Mouse (Mus musculus) cerebellum, postnatal 10 days (tissue): Measurements from ENCODE around the gene Tspyl4.
"Not testable (repeated sequence)": the region's sequence is repeated elsewhere in the genome, so short reads cannot be mapped to it uniquely, and the experiment has no call there.

Experiments
- DNase-seq, 2 experiments: peaks; one replicate each; pipeline ENCODE4 v3.0.0; 2021; ENCODE audit warnings: mixed read lengths in 2 of 2

Tspyl4 gene

DNA sequence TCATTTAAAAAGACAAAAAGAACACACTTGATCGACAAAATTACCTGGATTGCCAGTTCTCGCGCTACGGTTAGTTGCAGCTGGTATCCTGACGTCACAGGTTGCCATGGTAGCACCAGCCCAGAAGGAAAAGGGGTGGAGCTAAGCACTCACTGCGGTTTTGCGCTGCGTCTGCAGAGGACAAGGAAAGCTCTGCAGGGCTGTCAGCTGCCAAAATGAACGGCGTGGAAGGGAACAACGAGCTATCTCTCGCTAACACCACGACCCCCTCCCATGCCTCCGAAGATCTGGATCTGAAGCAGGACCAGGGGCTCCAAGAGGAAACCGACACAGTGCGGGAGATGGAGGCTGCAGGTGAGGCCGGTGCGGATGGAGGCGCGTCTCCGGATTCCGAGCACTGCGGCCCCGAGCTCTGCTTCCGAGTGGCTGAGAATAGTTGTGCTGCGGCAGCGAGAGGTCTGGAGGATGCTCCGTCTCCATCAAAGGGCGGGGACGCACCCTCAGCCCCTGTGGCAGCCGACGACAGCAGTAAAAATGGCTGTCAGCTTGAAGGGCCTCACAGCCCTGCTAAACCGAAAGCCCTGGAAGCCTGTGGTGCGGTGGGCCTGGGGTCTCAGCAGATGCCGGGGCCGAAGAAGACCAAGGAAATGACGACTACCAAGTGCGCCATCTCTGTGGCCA lies at the start of gene Tspyl4:
Gene Tspyl4 (plus strand): TSS at position 144 of the 681 bp plus-strand sequence.
- DNase-seq = peak; percentile 98

DNA sequence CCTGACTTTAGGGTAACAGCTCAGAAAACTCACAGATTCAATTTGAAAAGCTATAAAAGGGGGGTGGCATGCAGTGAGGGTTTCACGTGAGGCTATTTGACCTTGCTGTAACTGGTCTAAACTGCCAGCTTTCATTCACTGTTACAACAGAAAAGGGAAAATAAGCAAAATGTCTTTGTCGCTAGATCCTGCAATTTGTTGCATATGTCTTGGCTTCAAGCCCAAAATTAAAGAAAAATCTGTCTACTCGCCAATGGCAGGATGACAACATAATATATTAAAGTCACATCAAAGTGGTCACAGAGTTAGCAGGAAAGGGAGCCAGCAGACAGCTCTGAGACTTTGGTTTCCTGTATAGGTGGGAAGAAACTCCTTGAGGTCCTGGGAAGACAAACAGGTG lies 49.5 kb upstream of the Tspyl4 start:
- DNase-seq = no peak

DNA sequence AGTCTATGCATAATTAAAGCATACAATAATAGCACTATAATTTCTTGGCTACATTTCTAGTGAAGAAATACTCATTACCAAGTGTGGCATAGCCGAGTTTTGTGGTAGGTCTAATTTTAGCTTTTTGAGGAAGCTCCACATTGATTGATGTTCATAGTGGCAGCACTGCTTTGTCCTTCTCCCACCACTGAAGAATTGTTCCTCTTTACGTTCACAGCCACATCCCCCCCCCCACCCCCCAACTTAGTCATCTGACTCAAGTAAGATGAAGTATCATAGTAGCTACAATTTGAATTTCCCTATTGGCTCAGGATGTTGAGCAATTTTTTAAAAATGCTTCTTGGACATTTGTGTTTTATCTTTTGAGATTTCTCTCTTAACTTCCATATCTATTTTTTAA lies 47.6 kb upstream of the Tspyl4 start:
- no peak for DNase-seq

DNA sequence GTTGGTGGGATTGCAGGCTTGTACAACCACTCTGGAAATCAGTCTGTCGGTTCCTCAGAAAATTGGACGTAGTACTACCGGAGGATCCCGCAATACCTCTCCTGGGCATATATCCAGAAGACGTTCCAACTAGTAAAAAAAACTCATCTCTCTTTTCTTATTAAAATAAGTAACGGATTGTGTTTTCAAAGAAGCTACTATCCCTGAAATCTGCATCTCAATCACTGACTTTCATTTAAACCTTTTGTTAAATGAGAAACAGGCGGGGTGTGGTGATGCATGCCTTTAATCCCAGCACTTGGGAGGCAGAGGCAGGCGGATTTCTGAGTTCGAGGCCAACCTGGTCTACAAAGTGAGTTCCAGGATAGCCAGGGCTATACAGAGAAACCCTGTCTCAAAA lies 44.4 kb upstream of the Tspyl4 start:
- not testable (repeated sequence) for DNase-seq

DNA sequence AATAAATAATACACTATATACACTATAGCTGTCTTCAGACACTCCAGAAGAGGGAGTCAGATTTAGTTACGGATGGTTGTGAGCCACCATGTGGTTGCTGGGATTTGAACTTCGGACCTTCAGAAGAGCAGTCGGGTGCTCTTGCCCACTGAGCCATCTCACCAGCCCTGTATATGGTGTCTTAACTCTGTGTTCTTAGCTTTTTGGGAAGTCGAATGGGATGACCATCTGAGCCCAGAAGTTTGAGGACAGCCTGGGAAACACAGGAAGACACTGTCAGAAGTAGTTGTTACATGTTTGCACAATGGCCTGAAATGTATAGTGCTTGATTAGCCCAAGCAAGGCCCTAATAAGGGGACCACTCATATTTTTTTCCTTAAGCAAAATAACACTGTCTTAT lies 32.1 kb upstream of the Tspyl4 start:
- DNase-seq = no peak

DNA sequence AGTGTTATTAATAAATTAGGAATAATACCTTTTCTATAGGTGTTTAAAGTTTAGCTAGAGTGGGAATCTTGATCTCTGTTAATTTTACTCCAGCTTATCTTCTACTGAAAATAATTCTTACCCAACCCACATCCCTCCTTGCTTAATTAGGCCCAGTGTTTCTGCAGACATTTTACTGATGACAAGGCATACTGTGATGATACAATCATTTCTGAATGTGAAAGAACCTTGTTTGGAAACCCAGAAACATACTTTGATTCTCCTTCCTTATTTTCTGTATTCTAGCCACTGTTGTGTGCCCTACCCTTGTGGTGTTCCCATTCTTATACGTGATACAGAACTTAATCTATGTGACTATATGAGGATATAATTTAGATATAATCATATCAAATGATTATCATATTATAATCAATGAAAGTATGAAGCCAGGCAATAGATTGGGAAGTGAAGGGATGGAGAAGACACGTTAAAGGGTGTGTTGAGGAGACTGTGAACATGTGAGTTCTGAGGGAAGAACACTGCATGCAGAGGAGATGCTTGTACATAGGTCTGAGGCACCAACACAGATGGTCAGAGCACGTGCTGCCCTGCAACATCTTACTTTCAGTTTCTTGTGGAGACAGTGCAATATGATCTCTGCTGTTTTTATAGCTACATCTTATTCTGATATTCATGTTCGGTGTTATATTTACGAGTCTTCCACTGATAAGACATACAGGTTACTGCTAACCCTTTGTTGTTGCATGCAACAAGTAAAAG lies 29.8 kb upstream of the Tspyl4 start:
- DNase-seq = no peak

DNA sequence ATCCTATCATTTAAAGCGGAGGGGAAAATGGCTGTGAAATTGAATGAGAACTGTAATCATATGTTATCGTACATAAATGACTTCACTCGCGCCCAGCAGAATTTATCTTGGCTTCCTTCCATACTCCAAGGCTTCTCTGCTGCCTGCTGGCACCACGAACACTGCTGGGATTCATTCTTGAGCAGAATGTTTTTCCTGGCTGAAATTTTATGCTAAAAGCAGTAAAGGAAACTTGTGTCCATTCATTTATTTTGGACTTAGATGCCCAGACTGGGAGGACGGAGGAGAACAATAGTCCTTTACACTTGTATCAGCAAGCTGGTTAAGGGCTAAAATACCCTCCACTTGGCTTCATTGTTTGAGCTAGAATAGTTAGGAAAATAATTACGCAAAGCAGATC lies 25.6 kb upstream of the Tspyl4 start:
- peak; percentile 44 to 56 for DNase-seq

DNA sequence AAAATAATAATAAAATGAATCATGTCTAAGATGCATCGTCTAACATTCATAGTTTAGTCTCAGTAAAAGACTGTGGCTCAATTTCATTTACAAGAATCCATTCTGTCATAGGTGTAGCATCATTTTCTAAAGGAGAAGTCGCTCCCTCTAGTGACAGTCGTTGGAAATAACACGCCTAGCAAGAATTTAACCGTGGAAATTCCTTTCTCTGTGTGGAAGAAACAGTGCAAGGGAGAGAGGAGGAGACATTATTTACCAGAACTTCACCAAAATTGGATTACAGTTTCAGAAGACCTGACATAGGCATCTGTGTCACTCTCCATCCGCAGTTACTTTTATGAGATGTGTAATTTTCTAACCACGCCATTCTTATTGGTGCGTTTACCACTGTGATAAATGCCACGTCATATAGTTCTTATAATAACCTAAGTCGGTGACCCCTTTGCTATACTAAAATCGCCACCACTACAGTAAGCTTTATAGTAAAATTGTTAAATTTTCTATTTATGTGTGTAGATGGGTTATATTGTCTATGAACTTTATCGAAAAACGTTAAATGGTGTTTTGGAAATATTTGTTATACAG lies 16.6 kb upstream of the Tspyl4 start:
- peak; percentile 70 to 79 for DNase-seq

DNA sequence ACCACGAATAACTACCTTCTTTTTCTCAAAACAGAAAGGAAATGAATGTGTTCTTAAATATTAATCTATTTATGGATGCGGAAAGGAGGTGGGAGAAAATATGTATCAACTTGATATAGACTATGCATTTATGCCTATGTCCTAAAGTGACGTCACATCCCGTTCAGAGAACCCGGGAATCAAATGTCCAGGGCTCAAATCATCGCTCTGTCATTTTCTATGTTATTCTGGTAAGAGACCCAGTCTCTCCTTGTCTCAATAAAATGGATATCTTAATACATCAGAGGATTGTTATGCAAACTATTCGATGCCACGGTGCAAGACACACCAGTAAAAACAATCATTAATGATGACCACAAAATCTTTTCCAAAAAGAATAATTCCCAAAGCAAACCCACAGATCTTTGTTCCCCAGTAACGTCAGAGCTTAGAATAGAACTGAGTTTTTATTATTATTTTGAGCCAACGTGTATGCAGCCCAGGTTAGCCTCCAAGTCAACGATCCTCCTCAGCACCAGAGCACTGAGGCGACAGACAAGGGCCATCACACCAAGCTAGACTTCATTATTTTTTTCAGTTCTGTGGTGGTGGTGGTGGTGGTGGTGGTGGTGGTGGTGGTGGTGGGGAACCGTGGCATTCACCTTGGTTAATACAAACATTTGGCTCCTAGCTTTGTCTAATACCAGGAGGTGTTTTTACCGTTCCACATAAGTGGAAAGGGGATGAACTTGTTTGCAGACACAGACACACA lies 15.9 kb upstream of the Tspyl4 start:
- DNase-seq = peak in 1 of 2 experiments; percentile 60

DNA sequence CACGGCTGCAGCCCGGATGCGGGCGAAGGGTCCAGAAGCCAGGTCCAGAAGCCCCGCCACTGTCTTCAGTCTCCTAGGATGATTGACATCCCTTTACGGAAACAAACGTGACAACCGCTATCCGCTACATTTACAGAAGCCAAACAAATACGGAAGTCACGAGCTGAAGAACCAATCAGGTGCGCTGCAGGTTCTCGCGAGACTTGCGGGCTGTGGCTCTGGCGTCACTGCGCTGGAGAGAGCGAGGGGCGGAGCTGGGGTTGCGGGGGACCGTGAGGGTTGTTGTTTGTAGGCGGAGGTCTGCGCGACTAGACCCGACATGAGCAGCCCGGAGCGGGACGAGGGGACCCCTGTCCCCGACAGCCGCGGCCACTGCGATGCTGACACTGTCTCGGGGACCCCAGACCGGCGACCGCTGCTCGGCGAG lies 15.3 kb upstream of the Tspyl4 start, which contains the start of gene Tspyl1:
Gene Tspyl1 (plus strand): TSS at position 229 of the 427 bp plus-strand sequence.
- DNase-seq = peak; percentile 99

DNA sequence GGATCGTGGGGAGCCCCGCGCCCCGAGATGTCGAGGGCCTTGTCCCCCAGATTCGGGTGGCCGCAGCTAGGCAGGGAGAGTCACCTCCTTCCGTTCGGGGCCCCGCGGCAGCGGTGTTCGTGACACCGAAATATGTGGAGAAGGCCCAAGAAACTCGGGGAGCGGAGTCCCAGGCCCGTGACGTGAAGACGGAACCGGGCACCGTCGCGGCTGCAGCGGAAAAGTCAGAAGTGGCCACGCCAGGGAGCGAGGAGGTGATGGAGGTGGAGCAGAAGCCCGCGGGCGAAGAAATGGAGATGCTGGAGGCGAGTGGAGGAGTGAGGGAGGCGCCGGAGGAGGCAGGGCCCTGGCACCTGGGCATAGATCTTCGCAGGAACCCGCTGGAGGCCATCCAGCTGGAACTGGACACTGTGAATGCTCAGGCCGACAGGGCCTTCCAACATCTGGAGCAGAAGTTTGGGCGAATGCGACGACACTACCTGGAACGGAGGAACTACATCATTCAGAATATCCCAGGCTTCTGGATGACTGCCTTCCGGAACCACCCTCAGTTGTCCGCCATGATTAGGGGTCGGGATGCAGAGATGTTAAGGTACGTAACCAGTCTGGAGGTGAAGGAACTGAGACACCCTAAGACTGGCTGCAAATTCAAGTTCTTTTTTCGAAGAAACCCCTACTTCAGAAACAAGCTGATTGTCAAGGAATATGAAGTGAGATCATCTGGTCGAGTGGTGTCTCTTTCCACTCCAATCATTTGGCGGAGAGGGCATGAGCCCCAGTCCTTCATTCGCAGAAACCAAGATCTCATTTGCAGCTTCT lies 14.6 kb upstream of the Tspyl4 start:
- DNase-seq = peak; percentile 79 to 82

DNA sequence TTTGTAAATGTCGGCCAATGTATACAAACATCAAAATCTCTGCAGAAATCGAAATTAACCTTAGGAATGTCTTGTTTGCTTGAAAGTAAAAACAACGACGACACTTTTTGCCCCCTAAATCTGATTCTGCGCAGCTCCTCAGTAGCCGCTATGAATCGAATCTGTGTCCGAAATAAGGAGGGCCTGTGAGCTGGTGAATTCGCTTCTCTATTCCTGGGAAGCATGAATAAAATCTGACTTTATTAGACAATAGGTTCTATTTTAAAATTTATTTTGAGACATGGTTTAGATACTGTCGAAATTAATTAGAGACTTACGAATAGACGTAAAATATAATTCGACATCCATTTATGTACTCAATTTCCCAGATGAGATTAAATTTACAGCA lies 337 bp upstream of the Tspyl4 start:
- peak in 1 of 2 experiments; percentile 58 for DNase-seq

DNA sequence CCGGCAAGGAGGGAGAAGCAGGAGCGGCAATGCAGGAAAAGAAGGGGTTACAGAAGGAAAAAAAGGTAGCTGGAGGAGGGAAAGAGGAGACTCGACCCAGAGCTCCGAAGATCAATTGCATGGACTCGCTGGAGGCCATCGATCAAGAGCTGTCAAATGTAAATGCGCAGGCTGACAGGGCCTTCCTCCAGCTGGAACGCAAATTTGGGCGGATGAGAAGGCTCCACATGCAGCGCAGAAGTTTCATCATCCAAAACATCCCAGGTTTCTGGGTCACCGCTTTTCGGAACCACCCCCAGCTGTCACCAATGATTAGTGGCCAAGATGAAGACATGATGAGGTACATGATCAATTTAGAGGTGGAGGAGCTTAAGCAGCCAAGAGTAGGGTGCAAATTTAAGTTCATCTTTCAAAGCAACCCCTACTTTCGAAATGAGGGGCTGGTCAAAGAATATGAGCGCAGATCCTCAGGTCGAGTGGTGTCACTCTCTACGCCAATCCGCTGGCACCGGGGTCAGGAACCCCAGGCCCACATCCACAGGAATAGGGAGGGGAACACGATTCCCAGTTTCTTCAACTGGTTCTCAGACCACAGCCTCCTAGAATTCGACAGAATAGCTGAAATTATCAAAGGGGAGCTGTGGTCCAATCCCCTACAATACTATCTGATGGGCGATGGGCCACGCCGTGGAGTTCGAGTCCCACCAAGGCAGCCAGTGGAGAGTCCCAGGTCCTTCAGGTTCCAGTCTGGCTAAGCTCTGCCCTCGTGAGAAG lies 925 bp downstream of the Tspyl4 start:
- peak in 1 of 2 experiments; percentile 51 for DNase-seq

DNA sequence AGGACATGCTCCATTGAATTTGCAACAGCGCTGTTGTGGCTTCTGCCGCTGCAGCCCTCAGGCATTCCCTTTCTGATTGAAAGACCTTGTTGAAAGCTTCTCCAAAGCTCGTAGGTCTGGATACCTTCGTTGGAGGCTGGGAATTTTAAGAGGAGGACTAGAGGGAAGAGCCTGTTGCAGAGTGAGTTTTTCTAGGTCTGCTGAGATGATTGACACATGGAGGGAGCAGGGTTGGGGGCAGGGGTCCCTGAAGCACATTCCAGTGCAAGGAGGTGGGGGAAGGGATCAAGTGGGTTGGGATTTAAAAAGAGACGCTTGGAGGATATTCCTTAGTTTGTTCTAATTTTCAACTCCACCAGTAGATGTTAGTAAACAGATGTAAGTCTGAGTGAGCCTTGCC lies 3.1 kb downstream of the Tspyl4 start:
- no peak for DNase-seq

DNA sequence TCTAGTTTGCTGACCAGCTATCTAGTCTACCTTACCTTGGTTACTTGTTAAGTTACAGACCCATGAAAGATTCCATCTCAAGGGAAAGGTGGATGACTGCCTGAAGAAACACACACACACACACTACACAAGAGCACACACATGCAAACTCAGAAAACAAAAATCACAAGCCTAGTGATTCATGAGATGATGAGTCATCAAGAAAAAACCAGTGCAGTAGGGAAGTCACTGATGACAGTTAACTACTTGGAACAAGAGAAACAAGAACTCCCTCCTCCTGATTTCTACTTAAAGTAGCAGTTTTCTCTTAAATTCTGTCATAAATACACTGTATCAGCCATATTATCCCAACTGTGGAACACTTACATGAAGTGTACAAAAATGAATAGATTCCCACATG lies 9.8 kb downstream of the Tspyl4 start:
- no peak for DNase-seq

DNA sequence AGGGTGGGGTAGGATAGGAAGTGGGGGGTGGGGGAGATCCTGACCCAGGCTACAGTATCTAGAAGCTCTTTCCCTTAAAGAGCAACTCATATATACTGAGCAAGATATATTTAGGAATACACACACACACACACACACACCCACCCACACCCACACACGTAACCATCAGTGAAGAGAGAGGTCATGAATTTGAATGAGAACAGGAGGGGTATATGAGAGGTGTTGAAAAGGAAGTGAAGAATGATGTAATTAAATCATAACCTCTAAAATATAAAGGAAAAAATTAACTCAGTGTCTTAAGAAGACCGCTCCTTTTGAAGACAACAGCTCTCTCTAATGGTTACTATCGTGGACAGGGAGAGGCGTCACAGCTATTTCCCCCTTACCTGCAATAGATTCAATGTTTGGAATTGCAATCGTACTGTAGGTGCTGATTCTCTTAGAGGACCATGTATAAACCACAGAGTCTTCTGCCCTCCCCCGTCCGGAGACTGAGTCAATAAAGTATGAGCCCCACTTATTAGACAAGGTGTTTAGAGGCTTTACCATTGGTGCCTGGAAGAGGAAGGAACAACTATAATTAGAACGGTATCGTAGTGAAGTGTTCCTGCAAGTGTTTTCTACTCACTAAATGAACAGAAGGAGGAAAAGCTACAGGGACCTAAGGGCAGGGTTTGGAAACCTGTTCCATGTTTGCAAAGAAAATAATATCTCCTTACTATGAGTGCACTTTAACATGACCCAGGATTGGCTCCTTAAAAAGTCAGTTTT lies 12.9 kb downstream of the Tspyl4 start:
- DNase-seq = no peak

DNA sequence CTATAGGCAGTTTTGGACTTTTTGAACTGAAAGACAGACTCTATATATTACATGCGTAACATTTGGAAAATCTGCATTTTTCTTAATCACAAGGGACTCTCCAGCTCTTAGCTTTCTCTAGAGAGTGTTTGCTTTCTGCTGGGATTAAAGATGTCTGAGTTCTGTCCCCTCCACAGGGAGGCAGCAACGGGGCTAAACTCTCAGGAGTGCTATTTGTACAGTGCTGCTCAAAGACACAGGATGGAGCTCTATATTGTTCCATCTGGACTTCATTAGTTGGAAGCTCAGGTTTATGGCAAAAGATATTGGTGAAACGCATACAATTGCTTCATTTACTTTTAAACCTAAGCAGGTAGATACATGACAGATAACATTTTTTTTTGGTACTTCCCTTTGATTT lies 15.3 kb downstream of the Tspyl4 start:
- peak in 1 of 2 experiments; percentile 20 for DNase-seq

DNA sequence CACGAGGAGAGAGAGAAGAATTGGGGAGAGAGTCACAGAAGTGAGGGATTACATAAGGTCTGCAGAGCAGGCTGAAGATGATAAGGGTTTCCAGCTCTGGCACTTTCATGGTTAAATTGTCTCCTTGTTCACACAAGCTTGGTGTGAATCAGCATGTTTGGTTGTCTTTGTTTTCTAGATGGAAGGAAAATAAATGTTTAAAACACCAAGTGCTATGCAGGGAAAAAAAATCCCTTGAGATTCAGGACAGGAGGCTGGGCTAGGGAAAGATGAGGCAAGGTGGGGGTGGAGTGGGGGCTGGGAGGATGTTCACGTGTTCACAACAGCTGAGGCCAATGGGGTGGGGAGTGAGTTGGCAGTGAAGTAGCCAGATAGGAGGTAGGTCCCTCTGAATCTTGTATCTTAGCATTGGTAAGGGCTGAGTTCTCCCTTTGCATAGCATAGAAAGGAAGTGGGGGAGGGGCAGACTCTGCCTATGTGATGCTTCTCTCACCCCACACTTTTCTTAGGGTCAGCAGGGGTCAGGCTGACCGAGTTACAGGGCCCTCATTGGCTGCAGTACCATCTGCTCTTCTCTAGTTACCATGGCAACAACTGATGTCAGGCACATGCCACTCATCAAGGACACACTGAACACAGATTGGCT lies 19.5 kb downstream of the Tspyl4 start:
- peak; percentile 91 to 95 for DNase-seq

DNA sequence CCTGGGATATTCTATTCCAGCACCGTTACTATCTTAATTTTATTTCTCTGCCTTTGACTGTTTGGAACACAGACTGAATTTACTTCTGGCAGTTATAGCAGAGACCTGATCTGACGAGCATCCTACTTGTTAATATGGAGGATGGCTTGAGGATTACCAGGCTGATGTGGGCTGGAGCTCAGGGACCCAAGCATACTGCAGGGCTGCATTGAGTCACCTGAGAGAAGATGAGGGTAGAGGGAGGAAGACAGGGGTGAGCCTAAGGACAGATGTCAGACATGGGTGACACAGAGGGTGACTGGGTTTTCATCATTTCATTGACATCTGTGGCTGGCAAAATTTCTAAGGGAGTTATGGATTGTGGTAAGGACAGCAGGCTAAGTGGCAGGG lies 20.0 kb downstream of the Tspyl4 start:
- no peak for DNase-seq

DNA sequence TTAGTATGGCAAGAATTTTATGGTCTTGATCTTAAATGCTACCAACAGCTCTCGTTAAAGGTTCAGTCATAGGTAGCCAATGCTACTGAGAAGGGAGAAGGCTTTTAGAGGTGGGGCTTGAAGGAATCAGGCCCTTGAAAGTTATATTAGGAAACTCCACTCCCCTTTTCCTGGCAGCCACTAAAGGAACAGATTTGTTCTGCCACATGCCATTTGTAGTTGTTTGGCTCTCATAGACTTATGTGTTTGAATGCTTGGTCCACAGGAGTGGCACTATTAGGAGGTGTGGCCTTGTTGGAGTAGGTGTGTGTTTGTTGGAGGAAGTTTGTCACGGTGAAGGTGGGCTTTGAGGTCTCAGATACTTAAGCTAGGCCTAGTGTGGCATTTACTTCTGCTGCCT lies 23.6 kb downstream of the Tspyl4 start:
- no peak for DNase-seq
